Mouse (Mus musculus) intestine, embryonic 14.5 days (tissue): ENCODE measurements around the gene Cdc25a. TPM values are rescaled to one million over a fixed set of nuclear protein-coding genes. Genes with fewer than 3 reads are reported as not detected.

Source experiments
- ATAC-seq: fragments of 200-750 bp; cut with Nextera tagmentation; replicated peaks from 2 replicates; pipeline ENCODE4 v1.8.0; 2017; ENCODE audit warnings: low read depth, moderate number of reproducible peaks, moderate TSS enrichment, moderate library complexity; ENCODE audit not compliant: low FRiP score, low TSS enrichment
- DNase-seq: peaks from one replicate; pipeline ENCODE4 v3.0.0-alpha.2; 2018; ENCODE audit warnings: low spot score
- H3K27ac ChIP-seq: fragments of 300-500 bp; sonication (generic); 2 replicates; pipeline ENCODE4 v1.5.1; 2014; ENCODE audit warnings: low read depth, mild to moderate bottlenecking, control low read depth
- H3K27me3 ChIP-seq: fragments of 300-500 bp; sonication (generic); replicated peaks from 2 replicates; pipeline ENCODE4 v1.6.1; 2014; ENCODE audit warnings: low read length, control low read depth; ENCODE audit not compliant: control insufficient read depth, insufficient read depth
- H3K36me3 ChIP-seq: fragments of 300-500 bp; sonication (generic); 2 replicates; pipeline ENCODE4 v1.6.1; 2014; ENCODE audit warnings: low read length, control low read depth; ENCODE audit not compliant: control insufficient read depth, insufficient read depth
- H3K4me1 ChIP-seq: fragments of 300-500 bp; sonication (generic); replicated peaks from 2 replicates; pipeline ENCODE4 v1.6.1; 2014; ENCODE audit warnings: low read length, control low read depth, mixed read lengths; ENCODE audit not compliant: control insufficient read depth, insufficient read depth
- H3K4me2 ChIP-seq: fragments of 300-500 bp; sonication (generic); 2 replicates; pipeline ENCODE4 v1.6.1; 2014; ENCODE audit warnings: low read length
- H3K4me3 ChIP-seq: fragments of 300-500 bp; sonication (generic); 2 replicates; pipeline ENCODE4 v1.5.1; 2014; ENCODE audit warnings: low read depth, low read length, control low read depth, mixed read lengths
- H3K9ac ChIP-seq: fragments of 300-500 bp; sonication (generic); 2 replicates; pipeline ENCODE4 v1.6.1; 2014; ENCODE audit warnings: mild to moderate bottlenecking, low read length
- H3K9me3 ChIP-seq: fragments of 300-500 bp; sonication (generic); 2 replicates; pipeline ENCODE4 v1.6.1; 2016; ENCODE audit warnings: low read length, control low read depth; ENCODE audit not compliant: control insufficient read depth
- WGBS: fragments of 180-500 bp; shearing (Covaris S2); extraction: QIAGEN DNeasy Blood & Tissue Kit; methylation state at CpG from one replicate; pipeline ENCODE4 v1.1.7; 2014; 5-methylcytosine and 5-hydroxymethylcytosine counted together
- polyA plus RNA-seq: library from polyadenylated mRNA; unstranded; fragments of >200 nt; fragmentation: Nextera tagmentation; extraction: Ambion mirVana; gene quantifications from 2 replicates; pipeline ENCODE4 v1.2.1, GENCODE M21; 2014

The Cdc25a gene
- polyA plus RNA-seq = 33.0 and 35.5 TPM in 2 replicates

DNA sequence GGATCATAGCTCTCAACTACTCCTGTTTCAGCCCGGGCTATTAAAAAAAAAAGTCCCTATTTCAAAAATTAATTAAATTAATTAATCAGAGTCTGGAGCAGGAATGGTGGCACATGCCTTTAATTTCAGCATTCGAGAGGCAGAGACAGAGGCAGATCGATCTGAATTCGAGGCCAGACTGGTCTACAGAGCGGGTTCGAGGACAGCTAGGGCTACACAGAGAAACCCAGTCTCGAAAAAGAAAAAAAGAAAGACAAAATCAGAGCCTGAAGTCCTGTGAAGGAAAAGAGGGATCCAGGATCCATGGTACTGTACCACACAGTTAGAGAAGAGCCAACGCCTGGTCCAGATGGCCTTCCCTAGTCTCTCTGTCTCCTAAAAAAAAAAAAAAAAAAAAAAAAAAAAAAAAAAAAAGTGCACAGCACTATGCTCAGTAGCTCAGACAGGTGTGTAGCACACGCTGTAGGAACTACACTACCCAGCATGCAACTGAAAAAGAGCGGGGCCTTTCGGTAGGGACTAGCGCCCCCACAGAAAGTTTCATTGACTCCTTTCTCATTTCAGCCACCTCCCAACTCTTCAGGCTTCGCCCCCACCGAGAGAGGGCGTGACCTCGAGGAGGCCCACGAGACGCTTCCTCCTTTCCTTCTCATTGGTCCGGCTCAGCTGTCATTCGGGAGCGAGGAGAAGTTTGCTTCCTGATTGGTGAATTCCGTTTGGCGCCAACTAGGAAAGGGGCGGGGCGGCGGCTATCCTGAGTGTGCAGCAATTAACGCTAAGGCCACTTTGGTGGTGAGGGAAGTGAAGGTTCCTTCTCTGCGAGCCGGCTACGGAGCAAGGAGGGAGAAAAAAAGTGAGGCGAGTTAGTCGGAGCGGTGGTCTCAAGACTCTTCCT, at the start of gene Cdc25a:
TSS of gene Cdc25a (plus strand) at position 783 of the 895 bp plus-strand sequence.
- peak within 1 kb of the TSS; percentile 70 for H3K4me2 ChIP-seq
- DNase-seq = peak; percentile 96
- peak; percentile 85 for ATAC-seq
- WGBS = 8% methylated on average over 33 of the region's 33 CpGs
- H3K9ac ChIP-seq = peak within 1 kb of the TSS; percentile 96
- no peaks in the 10 kb centered on the region for H3K27me3 ChIP-seq
- H3K4me3 ChIP-seq = peak within 1 kb of the TSS; percentile 100
- H3K9me3 ChIP-seq = no peaks in the 10 kb centered on the region
- H3K4me1 ChIP-seq = peaks cover 15% of the 10 kb centered on the region
- H3K36me3 ChIP-seq = peaks cover 27% of the 10 kb centered on the region
- H3K27ac ChIP-seq = peak within 1 kb of the TSS; percentile 90

DNA sequence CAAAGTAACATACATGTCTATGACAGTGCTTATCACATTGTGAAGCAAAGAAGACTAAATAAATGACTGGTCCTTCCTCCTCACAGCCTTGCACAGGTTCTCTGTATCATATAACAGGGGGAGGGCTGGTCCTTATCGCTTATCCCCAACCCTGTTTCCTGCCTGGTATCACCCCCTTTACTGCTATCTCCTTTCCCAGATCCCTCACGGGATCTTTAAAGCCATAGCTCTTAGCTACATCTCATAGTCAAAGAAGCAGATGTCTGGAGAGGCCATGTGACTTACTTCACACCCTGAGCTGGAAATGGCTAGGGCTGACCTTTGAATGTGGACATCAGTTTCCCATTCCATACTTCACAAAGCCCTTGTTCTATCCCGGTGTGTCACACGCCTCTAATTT, 49.6 kb upstream of the Cdc25a start:
- no peak overlapping the region for H3K4me2 ChIP-seq
- H3K4me3 ChIP-seq = no peak overlapping the region
- no peaks in the 10 kb centered on the region for H3K27me3 ChIP-seq
- no peak overlapping the region for H3K9ac ChIP-seq
- 54% methylated on average over 4 of the region's 4 CpGs for WGBS
- no peaks in the 10 kb centered on the region for H3K4me1 ChIP-seq
- H3K9me3 ChIP-seq = no peaks in the 10 kb centered on the region
- no peak for ATAC-seq
- no peak for DNase-seq
- H3K27ac ChIP-seq = no peak overlapping the region
- H3K36me3 ChIP-seq = 0 out of 2 replicates have a peak, but pooled peaks cover 5% of the 10 kb centered on the region

DNA sequence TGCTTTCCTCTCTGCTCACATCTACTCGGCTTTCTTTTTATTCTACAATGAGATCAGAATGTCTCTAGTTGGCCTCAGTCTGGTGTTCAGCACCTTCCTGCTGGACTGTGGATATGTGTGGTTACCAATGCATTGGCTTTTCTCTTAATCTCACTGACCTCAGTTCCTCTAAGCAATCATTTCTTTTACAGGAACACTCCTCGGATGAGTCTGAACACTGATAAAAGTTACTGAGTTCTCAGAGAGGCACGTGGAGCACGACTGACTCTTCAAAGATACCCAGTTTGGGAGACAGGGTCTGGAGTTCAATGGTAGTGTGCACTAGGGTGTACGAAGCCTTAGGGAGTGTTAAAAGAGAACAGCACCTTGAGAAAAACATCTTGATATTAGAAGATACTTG, 49.2 kb upstream of the Cdc25a start:
- no peaks in the 10 kb centered on the region for H3K27me3 ChIP-seq
- no peak overlapping the region for H3K4me2 ChIP-seq
- 71% methylated on average over 5 of the region's 5 CpGs for WGBS
- H3K9ac ChIP-seq = no peak overlapping the region
- no peak for DNase-seq
- no peaks in the 10 kb centered on the region for H3K9me3 ChIP-seq
- H3K4me1 ChIP-seq = no peaks in the 10 kb centered on the region
- ATAC-seq = no peak
- 0 out of 2 replicates have a peak, but pooled peaks cover 5% of the 10 kb centered on the region for H3K36me3 ChIP-seq
- H3K27ac ChIP-seq = no peak overlapping the region
- no peak overlapping the region for H3K4me3 ChIP-seq

DNA sequence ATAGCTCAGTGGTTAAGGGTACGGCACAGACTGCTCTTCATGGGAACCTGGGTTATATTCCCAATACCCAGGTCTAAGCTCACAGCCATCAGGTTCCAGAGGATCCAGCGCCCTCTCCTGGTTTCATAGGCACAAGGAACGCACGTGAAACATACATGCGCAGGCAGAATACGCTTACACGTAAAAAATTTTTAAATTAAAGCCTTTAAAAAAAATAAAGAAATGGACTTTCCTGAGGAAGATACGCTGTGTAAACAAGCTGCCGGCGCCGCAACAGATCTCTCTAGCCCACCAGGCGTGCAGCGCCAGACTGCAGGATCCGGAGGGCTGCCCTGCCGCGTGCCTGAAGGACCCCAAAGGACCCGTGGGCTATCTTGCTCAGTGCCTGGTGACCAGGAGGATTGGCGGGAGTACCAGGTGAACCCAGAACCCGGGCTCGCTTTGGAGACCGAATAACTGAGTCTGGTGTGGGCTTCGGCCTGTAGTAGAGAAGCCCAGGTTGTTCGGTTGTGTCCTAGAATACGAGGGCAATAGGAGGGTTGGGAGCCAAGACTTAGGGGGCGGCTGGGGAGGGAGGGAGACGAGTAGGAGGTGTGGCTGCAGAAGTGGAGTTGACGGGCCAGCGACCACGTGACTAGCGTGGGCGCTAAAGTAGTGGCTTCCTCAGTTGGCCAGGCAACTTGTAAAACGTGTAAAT, 42.8 kb upstream of the Cdc25a start, which contains the start of gene Nme6:
TSS of gene Nme6 (plus strand) at position 359 of the 697 bp plus-strand sequence.
- Histone ChIP-seq H3K27ac (peak within 1 kb of the TSS; percentile 66), H3K4me3 (peak within 1 kb of the TSS; percentile 74), H3K9ac (peak within 1 kb of the TSS; percentile 61), H3K4me2 (peak within 1 kb of the TSS; percentile 97), H3K36me3 (peaks cover 20% of the 10 kb centered on the region), H3K27me3 (no peaks in the 10 kb centered on the region), H3K9me3 (no peaks in the 10 kb centered on the region), H3K4me1 (peaks cover 5% of the 10 kb centered on the region)
- peak; percentile 99 for ATAC-seq
- peak; percentile 99 for DNase-seq
- WGBS = under 1% methylated on average over 32 of the region's 32 CpGs

DNA sequence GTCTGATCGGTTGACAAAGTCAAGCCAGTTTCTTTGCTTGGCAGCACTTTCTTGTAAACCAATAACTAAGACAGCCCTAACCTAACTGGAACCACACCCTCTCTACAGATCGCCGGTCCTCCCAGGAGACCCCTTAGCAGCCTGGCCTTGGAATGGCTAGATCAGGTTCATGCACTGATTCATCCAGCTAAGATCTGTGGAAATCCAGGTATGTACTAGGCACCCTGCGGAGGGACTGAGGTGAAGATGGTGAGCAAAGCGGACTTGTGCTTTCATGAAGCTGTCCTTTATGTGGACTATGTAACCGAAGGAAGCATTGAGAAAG, 42.3 kb upstream of the Cdc25a start:
- ATAC-seq (peak; percentile 51; the same call in 1 of the 2 replicates), DNase-seq (no peak)
- Histone ChIP-seq H3K27me3 (no peaks in the 10 kb centered on the region), H3K36me3 (peaks cover 22% of the 10 kb centered on the region), H3K4me3 (peak overlapping the region; percentile 74), H3K4me1 (peaks cover 5% of the 10 kb centered on the region), H3K9me3 (no peaks in the 10 kb centered on the region), H3K4me2 (peak overlapping the region; percentile 97), H3K27ac (0 out of 2 replicates have a peak overlapping the region, but pooled peaks have one; percentile 66), H3K9ac (peak overlapping the region; percentile 61)
- 8% methylated on average over 6 of the region's 6 CpGs for WGBS

DNA sequence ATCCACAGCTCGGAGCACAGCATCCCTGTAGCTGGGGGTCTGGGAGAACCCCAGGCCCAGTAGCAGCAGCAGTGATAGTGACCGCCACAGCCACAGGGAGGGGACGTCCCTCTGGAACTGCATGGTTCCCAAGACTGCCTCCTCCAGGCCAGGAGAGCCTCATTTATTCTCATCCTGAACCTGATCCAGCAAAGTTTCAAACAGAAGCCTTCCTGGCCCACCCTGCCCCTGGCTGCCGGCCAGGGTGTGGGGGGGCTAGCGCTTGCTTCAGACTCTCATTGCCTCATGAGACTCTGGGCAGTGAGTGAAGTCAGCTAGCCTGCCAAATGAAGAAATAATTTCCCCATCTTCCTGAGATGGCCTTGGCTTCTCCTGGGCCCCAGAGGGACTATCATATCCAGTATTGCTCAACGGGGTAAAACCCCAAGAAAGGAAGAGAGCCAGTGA, 26.0 kb upstream of the Cdc25a start, which contains the start of gene Camp:
TSS of gene Camp (minus strand) at position 306 of the 447 bp plus-strand sequence.
- Histone ChIP-seq H3K4me3 (no peak within 1 kb of the TSS), H3K4me2 (no peak within 1 kb of the TSS), H3K36me3 (peaks cover 5% of the 10 kb centered on the region; the same call in 1 of the 2 replicates), H3K4me1 (no peaks in the 10 kb centered on the region), H3K9ac (no peak within 1 kb of the TSS), H3K27me3 (no peaks in the 10 kb centered on the region), H3K9me3 (no peaks in the 10 kb centered on the region), H3K27ac (no peak within 1 kb of the TSS)
- DNase-seq (peak; percentile 62), ATAC-seq (0 out of 2 replicates have a peak, but pooled peaks have one; percentile 33)
- 56% methylated on average over 6 of the region's 6 CpGs for whole genome bisulfite sequencing

DNA sequence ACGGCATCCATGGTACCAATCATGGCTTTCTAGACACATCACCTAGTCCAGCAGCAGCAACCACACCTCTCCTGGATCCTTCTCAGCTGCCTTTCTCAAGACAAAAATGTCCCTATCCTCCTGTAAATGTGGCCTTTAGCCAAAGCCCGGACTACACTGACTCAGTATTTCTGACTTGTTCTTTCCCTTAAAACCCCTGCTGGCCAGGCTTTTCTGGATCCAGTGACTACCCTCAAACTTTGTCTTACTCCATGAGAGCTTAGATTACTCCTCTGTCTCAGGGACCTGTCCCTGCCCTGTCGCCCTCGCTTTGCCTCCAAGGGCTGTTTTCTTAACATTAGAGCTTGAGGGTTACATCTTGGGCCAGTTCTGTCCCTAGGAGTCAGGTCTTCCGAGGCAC, 25.3 kb upstream of the Cdc25a start:
- H3K4me1 ChIP-seq = no peaks in the 10 kb centered on the region
- no peak overlapping the region for H3K4me2 ChIP-seq
- H3K9me3 ChIP-seq = no peaks in the 10 kb centered on the region
- no peaks in the 10 kb centered on the region for H3K27me3 ChIP-seq
- no peak overlapping the region for H3K27ac ChIP-seq
- H3K4me3 ChIP-seq = no peak overlapping the region
- WGBS = 84% methylated on average over 5 of the region's 5 CpGs
- ATAC-seq (no peak), DNase-seq (no peak)
- no peak overlapping the region for H3K9ac ChIP-seq
- no peaks in the 10 kb centered on the region for H3K36me3 ChIP-seq

DNA sequence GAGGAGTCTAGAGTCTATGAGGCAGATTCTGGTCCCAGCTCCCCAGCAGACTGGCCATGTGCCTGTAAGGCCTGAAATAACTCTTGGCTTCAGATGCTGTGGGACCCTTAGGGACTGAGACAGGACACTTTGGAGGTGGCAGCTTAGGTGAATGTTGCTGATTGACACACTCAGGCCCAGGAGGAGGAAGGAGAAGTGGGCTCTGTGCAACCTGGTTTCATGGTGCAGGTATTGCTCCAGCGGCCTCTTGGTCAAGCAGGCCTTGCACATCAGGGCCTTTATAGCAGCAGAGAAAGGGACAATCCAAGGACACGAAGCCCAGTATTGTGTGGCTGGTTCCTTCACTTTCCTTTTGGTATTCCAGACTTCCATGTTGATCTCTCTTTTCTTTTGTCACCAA, 21.0 kb upstream of the Cdc25a start:
- Histone ChIP-seq H3K4me1 (no peaks in the 10 kb centered on the region), H3K36me3 (no peaks in the 10 kb centered on the region), H3K9ac (no peak overlapping the region), H3K9me3 (no peaks in the 10 kb centered on the region), H3K4me2 (no peak overlapping the region), H3K27me3 (no peaks in the 10 kb centered on the region), H3K27ac (no peak overlapping the region), H3K4me3 (no peak overlapping the region)
- ATAC-seq (no peak), DNase-seq (no peak)
- 90% methylated on average over 2 of the region's 2 CpGs for WGBS
